Mouse (Mus musculus) kidney, adult 2 months (tissue): ENCODE results near the gene Cd320. TPM values are rescaled to one million over a fixed set of nuclear protein-coding genes. Genes with fewer than 3 reads are reported as not detected.

ENCODE experiments used
- DNase-seq: peaks from one replicate; pipeline ENCODE4 v3.0.0; 2021
- H3K27ac ChIP-seq: fragments of 200-500 bp; 2 replicates; pipeline ENCODE4 v1.5.1; 2012; ENCODE audit warnings: low read depth, low read length, control low read depth, inconsistent platforms; ENCODE audit not compliant: insufficient read depth
- H3K27me3 ChIP-seq: fragments of 200-500 bp; replicated peaks from 2 replicates; pipeline ENCODE4 v1.6.1; 2012; ENCODE audit warnings: mild to moderate bottlenecking, moderate library complexity, low read length, inconsistent platforms; ENCODE audit not compliant: control insufficient read depth, insufficient read depth
- H3K36me3 ChIP-seq: fragments of 200-500 bp; 2 replicates; pipeline ENCODE4 v1.6.1; 2012; ENCODE audit warnings: mild to moderate bottlenecking, moderate library complexity, low read length, inconsistent platforms; ENCODE audit not compliant: control insufficient read depth, insufficient read depth
- H3K4me1 ChIP-seq: fragments of 200-500 bp; 2 replicates; pipeline ENCODE4 v1.6.1; 2011; ENCODE audit warnings: low read length; ENCODE audit not compliant: control insufficient read depth, insufficient read depth
- H3K4me3 ChIP-seq: fragments of 200-500 bp; 2 replicates; pipeline ENCODE4 v1.5.1; 2011; ENCODE audit warnings: mild to moderate bottlenecking, low read depth, low read length, control low read depth; ENCODE audit not compliant: insufficient read depth
- CTCF ChIP-seq: fragments of 200-500 bp; conservative IDR thresholded peaks from 2 replicates; pipeline ENCODE4 v1.5.1; 2011; ENCODE audit warnings: low read depth, mild to moderate bottlenecking, control low read depth, low read length, moderate library complexity, mixed read lengths; ENCODE audit not compliant: insufficient read depth, insufficient read length
- POLR2A ChIP-seq: fragments of 200-500 bp; IDR thresholded peaks from one replicate; pipeline ENCODE4 v1.6.1; 2011; ENCODE audit warnings: low read depth, low read length, control low read depth
- WGBS: fragments of 180-500 bp; shearing (Covaris S2); methylation state at CpG from one replicate; pipeline ENCODE4 v1.1.7; 2018; 5-methylcytosine and 5-hydroxymethylcytosine counted together
- polyA plus RNA-seq: library from polyadenylated mRNA; depleted of rRNA; stranded (reverse); fragments of >200 nt; gene quantifications from 2 replicates; pipeline ENCODE4 v1.2.3, GENCODE M21; 2012

Cd320 gene
- polyA plus RNA-seq, 1 experiment: 71.3 TPM

GRCm38 (mm10) chr17:33808192-33808591 lies 34.7 kb upstream of the Cd320 start:
- TF ChIP-seq POLR2A: no peak
- TF ChIP-seq CTCF: no peak
- DNase-seq: no peak
- Histone ChIP-seq H3K27me3 (no peaks in the 10 kb centered on the region), H3K36me3 (no peaks in the 10 kb centered on the region), H3K27ac (no peak overlapping the region), H3K4me1 (no peaks in the 10 kb centered on the region; the same call in 1 of the 2 replicates), H3K4me3 (no peak overlapping the region)
- 49% methylated on average over 10 of the region's 10 CpGs for WGBS

DNA sequence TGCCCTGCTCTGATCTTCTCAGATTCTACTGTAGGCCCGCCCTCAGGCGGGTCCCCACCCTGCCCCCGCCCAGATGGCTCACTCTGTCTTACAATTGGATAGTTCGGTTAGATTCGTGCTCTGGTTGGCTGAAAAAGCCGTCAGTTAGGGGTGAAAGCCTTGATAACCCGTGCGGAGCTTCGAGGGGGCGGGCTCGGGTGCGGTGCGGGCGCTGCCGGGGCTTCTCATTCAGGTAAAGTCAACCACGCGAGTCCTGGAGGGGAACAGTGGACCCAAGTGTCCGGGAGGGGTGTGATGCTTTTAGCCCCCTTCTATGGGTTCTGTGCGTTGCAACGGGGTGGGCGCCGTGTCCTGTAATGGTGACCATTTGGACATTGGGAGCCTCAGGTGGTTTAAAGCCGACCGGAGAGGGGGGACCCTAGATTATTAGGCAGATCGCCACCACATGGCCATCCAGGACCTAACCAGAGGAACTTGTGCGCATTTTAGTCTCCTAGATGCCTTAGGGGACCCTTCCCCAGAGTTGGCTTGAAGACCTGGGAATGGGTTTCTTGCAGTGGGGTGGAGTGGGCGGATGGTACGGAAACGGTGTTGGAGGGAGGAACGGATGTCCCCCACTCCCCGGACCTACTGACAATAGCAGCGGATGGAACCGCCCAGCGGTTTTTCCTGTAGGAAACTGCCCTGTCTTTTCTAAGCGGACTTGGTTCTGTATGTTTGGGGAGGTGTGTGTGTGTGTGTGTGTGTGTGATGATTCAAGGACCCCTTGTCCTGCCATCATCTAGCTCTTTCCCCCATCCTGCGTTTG lies 32.4 kb upstream of the Cd320 start, which contains the start of gene Kank3:
Gene Kank3, plus strand, starts transcription at position 186 of the 808 bp plus-strand sequence.
- Histone ChIP-seq H3K36me3 (no peaks in the 10 kb centered on the region), H3K4me1 (no peaks in the 10 kb centered on the region; the same call in 1 of the 2 replicates), H3K4me3 (peak within 1 kb of the TSS; percentile 92), H3K27me3 (no peaks in the 10 kb centered on the region), H3K27ac (peak within 1 kb of the TSS; percentile 97)
- TF ChIP-seq POLR2A: peak; percentile 53
- no peak for TF ChIP-seq CTCF
- DNase-seq: peak; percentile 98
- 2% methylated on average over 36 of the region's 36 CpGs for WGBS

DNA sequence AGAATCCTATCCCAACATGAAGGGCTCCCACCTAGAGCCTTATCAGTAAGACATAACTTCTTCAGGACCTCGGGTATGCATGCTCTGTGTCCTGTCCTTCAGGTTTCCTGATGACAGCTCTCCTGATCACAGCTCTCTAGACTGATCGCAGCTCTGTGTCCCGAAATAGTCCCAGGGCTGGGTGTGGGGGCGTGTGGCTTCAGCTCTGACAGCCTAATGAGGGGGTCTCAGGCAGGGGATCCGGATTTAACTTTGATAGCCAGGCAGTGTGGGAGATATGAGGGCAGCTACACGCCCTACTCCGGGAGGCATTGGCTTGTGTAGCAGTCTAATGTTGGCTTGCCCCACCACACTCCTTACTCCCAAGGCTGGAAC lies 31.8 kb upstream of the Cd320 start:
- no peaks in the 10 kb centered on the region; the same call in 1 of the 2 replicates for H3K4me1 ChIP-seq
- H3K27ac ChIP-seq: peak overlapping the region; percentile 84
- 22% methylated on average over 7 of the region's 7 CpGs for WGBS
- TF ChIP-seq POLR2A (no peak), CTCF (no peak)
- no peaks in the 10 kb centered on the region for H3K36me3 ChIP-seq
- H3K27me3 ChIP-seq: no peaks in the 10 kb centered on the region
- peak overlapping the region; percentile 92 for H3K4me3 ChIP-seq
- DNase-seq: no peak

GRCm38 (mm10) chr17:33812475-33812874 lies 30.4 kb upstream of the Cd320 start:
- 12% methylated on average over 3 of the region's 3 CpGs for WGBS
- Histone ChIP-seq H3K36me3 (no peaks in the 10 kb centered on the region), H3K27me3 (no peaks in the 10 kb centered on the region), H3K27ac (peak overlapping the region; percentile 84), H3K4me3 (peak overlapping the region; percentile 23; the same call in 1 of the 2 replicates), H3K4me1 (peaks cover 2% of the 10 kb centered on the region; the same call in 1 of the 2 replicates)
- TF ChIP-seq CTCF (no peak), POLR2A (no peak)
- peak; percentile 67 for DNase-seq

GRCm38 (mm10) chr17:33812990-33813389 lies 29.9 kb upstream of the Cd320 start:
- peak overlapping the region; percentile 84 for H3K27ac ChIP-seq
- no peaks in the 10 kb centered on the region for H3K36me3 ChIP-seq
- 18% methylated on average over 4 of the region's 4 CpGs for WGBS
- H3K4me3 ChIP-seq: peak overlapping the region; percentile 23
- DNase-seq: peak; percentile 83
- no peak for TF ChIP-seq CTCF
- no peak for TF ChIP-seq POLR2A
- no peaks in the 10 kb centered on the region for H3K27me3 ChIP-seq
- peaks cover 4% of the 10 kb centered on the region; the same call in 1 of the 2 replicates for H3K4me1 ChIP-seq

- 90% methylated on average over 6 of the region's 6 CpGs for WGBS
- no peak overlapping the region for H3K4me3 ChIP-seq
- no peaks in the 10 kb centered on the region for H3K36me3 ChIP-seq
- H3K4me1 ChIP-seq: peaks cover 8% of the 10 kb centered on the region; the same call in 1 of the 2 replicates
- H3K27ac ChIP-seq: 0 out of 2 replicates have a peak overlapping the region, but pooled peaks have one; percentile 24
- DNase-seq: no peak
- H3K27me3 ChIP-seq: no peaks in the 10 kb centered on the region
- TF ChIP-seq CTCF: no peak
- no peak for TF ChIP-seq POLR2A
Measured at GRCm38 (mm10) chr17:33815399-33815798, 27.5 kb upstream of the Cd320 start.

GRCm38 (mm10) chr17:33816612-33817011 lies 26.3 kb upstream of the Cd320 start:
- TF ChIP-seq POLR2A (no peak), CTCF (no peak)
- no peaks in the 10 kb centered on the region for H3K36me3 ChIP-seq
- 40% methylated on average over 5 of the region's 5 CpGs for WGBS
- H3K4me3 ChIP-seq: peak overlapping the region; percentile 59
- DNase-seq: peak; percentile 43
- H3K27ac ChIP-seq: peak overlapping the region; percentile 80
- peaks cover 8% of the 10 kb centered on the region; the same call in 1 of the 2 replicates for H3K4me1 ChIP-seq
- H3K27me3 ChIP-seq: no peaks in the 10 kb centered on the region
